Mouse (Mus musculus) testis, postnatal 14 days (tissue): Measurements from ENCODE around the gene Tex14.

ENCODE experiments used
- DNase-seq: peaks from one replicate; pipeline ENCODE4 v3.0.0; 2021; ENCODE audit warnings: low spot score

The Tex14 gene

GRCm38 (mm10) chr11:87592713-87593598, 188.1 kb downstream of the Tex14 start:
- no peak for DNase-seq

DNA sequence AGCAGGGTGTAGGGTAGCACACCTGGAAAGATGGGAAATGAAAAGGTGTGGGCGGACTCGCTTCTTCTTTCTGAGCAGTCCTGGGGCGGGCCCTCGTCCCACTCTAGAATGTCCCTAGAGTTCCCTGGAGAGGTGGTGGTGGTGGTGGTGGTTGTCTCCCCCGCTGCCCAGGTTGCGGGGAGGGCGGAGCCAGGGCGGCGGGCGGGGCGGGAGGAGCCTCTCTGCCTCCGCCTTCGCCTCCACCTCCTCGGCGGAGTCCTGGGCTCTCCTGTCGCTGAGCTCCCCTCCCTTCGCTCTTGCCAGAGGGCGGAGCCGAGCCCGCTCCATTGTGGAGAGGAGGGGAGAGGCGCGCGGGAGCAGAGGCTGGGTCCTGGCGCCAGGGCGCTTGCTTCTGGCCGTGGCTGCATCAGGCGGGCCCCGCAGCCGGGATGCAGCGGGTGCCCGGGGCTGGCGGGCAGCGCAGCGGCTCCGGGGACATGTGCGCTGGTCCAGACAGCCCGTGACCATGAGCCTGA, 190.5 kb downstream of the Tex14 start:
- peak; percentile 84 for DNase-seq

GRCm38 (mm10) chr11:87595976-87596375, 191.1 kb downstream of the Tex14 start:
- DNase-seq: no peak

- no peak for DNase-seq
Measured at GRCm38 (mm10) chr11:87596492-87596891, 191.6 kb downstream of the Tex14 start.

- DNase-seq: no peak
Measured at GRCm38 (mm10) chr11:87597061-87597460, 192.2 kb downstream of the Tex14 start.

DNA sequence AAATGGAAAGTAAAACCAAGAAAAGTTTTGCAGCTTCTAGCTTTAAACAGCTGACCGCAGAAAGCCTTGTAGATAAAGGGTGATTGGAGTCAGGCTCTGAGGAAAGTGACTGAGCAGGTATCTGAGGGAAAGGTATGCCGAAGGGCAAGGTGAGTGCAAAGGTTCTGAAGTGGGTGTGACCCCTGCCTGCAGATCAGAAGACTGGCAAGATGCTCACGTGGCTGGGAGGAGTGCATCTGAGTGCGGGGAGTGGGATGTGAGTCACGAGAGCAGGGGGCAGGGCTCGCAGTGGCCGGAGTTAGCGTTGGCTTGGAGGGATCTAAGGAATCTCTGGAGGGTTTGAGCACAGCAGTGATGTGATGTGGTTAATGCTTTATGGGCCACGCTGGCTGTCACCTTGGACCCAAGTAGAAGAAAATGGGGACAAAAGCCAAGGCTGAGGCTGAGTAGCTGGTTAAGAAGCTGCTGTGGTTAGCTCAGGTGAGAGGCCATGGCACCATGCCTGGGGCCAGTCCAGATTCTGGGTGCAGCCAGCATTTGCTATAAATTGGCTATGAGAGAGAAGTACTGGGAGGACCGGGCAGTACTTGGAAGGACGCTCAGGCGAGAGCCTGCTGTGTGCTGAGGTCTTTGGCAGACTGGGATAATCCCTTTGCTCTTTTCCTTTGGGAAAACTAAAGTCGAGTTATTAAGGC, 194.7 kb downstream of the Tex14 start:
- DNase-seq: no peak

DNA sequence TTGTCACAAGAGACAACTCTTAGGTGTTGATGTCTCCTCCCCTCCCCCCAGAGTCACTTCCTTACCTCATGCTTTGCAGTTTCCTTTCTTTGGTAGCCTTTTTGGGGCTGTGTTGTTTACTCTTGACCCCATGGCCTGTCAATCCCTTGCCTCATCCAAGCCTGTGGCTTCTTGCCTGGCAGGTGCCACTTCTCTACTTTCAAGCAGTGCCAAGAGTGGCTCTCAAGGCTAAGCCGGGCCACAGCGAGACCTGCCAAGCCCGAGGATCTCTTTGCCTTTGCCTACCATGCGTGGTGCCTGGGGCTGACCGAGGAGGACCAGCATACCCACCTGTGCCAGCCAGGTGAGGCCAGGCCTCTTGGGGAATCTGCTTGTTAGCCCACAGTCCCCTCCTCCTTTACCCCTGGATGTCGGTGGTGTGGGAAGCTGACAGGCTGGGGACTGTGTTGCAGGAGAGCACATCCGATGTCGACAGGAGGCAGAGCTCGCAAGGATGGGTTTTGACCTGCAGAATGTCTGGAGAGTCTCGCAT, 195.5 kb downstream of the Tex14 start:
- DNase-seq: no peak

GRCm38 (mm10) chr11:87602234-87602633, 197.4 kb downstream of the Tex14 start:
- no peak for DNase-seq

DNA sequence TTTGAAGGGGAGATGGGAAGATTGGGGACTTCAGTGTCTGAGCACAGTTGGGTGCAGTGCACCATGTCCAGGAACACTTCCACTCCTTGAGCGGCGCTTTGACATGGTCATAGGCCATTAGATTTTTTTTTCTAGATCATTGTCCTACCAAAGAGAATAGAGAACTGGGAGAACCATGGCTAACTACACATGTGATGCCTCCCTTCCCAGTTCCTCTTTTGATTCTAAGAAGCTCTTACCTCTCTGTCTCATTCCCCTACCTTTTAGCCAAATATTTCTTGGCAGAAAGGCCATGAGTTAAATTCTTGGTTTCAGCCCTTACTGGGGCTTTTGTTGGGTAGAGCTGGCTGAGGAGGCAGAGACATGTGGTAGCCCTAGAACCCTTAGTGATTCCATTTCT, 198.7 kb downstream of the Tex14 start:
- DNase-seq: no peak
